Mouse (Mus musculus) lung, adult 2 months (tissue): ENCODE data around the gene Snx29.

Experiments
- CTCF ChIP-seq: fragments of 200-500 bp; IDR thresholded peaks from 2 replicates; pipeline ENCODE4 v1.5.1; 2011; ENCODE audit warnings: mild to moderate bottlenecking, low read length, control low read depth; ENCODE audit not compliant: insufficient read depth
- POLR2A ChIP-seq: fragments of 200-500 bp; IDR thresholded peaks from 2 replicates; pipeline ENCODE4 v1.6.1; 2011; ENCODE audit warnings: low read depth, mild to moderate bottlenecking, control low read depth, low read length, borderline replicate concordance; ENCODE audit errors: extremely low read depth

- TF ChIP-seq CTCF (no peak), POLR2A (no peak)
Measured at GRCm38 (mm10) chr16:11282655-11283232, 40.0 kb upstream of the Snx29 start.
